Mouse (Mus musculus) liver, embryonic 11.5 days (tissue): ENCODE measurements around the gene Rarg. TPM values are rescaled to one million over a fixed set of nuclear protein-coding genes. Genes with fewer than 3 reads are reported as not detected.
"Not testable (repeated sequence)": the region's sequence is repeated elsewhere in the genome, so short reads cannot be mapped to it uniquely, and the experiment has no call there.

Experiments used
- ATAC-seq: fragments of 200-750 bp; cut with Nextera tagmentation; replicated peaks from 2 replicates; pipeline ENCODE4 v1.8.0; 2017; ENCODE audit warnings: moderate number of reproducible peaks, mild to moderate bottlenecking, moderate TSS enrichment, moderate library complexity; ENCODE audit not compliant: low FRiP score
- DNase-seq: peaks from one replicate; pipeline ENCODE4 v3.0.0-alpha.2; 2017; ENCODE audit warnings: low spot score
- H3K27ac ChIP-seq: fragments of 300-500 bp; sonication (generic); 2 replicates; pipeline ENCODE4 v1.5.1; 2014; ENCODE audit warnings: mild to moderate bottlenecking, low read depth, low read length, control low read depth
- H3K27me3 ChIP-seq: fragments of 300-500 bp; sonication (generic); replicated peaks from 2 replicates; pipeline ENCODE4 v1.6.1; 2014; ENCODE audit warnings: low read length, mixed read lengths; ENCODE audit not compliant: control insufficient read depth, insufficient read depth
- H3K36me3 ChIP-seq: fragments of 300-500 bp; sonication (generic); 2 replicates; pipeline ENCODE4 v1.6.1; 2014; ENCODE audit warnings: mild to moderate bottlenecking, low read length, moderate library complexity, mixed read lengths; ENCODE audit not compliant: control insufficient read depth, insufficient read depth
- H3K4me1 ChIP-seq: fragments of 300-500 bp; sonication (generic); replicated peaks from 2 replicates; pipeline ENCODE4 v1.6.1; 2014; ENCODE audit warnings: low read length, mixed read lengths; ENCODE audit not compliant: control insufficient read depth, insufficient read depth
- H3K4me2 ChIP-seq: fragments of 300-500 bp; sonication (generic); 2 replicates; pipeline ENCODE4 v1.6.1; 2014; ENCODE audit warnings: mild to moderate bottlenecking, control low read depth, moderate library complexity
- H3K4me3 ChIP-seq: fragments of 300-500 bp; sonication (generic); 2 replicates; pipeline ENCODE4 v1.5.1; 2014; ENCODE audit warnings: low read depth, low read length, control low read depth
- H3K9ac ChIP-seq: fragments of 300-500 bp; sonication (generic); 2 replicates; pipeline ENCODE4 v1.6.1; 2014; ENCODE audit warnings: low read depth, low read length, control low read depth
- H3K9me3 ChIP-seq: fragments of 300-500 bp; sonication (generic); 2 replicates; pipeline ENCODE4 v1.6.1; 2016; ENCODE audit warnings: low read length, inconsistent platforms, mixed read lengths; ENCODE audit not compliant: control insufficient read depth
- WGBS: fragments of 180-500 bp; shearing (Covaris S2); extraction: QIAGEN DNeasy Blood & Tissue Kit; methylation state at CpG from one replicate; pipeline ENCODE4 v1.1.7; 2014; 5-methylcytosine and 5-hydroxymethylcytosine counted together
- polyA plus RNA-seq: library from polyadenylated mRNA; unstranded; fragments of >200 nt; fragmentation: Nextera tagmentation; extraction: Ambion mirVana; gene quantifications from 2 replicates; pipeline ENCODE4 v1.2.1, GENCODE M21; 2014

Gene Rarg
- polyA plus RNA-seq, 1 experiment from 2014 or later: 11.5 TPM

GRCm38 (mm10) chr15:102235371-102236027, 21.8 kb downstream of the Rarg start:
- ATAC-seq (no peak), DNase-seq (no peak)
- WGBS: 29% methylated on average over 21 of the region's 21 CpGs
- Histone ChIP-seq H3K9ac (0 out of 2 replicates have a peak overlapping the region, but pooled peaks have one; percentile 32), H3K27ac (no peak overlapping the region), H3K4me1 (peaks cover 44% of the 10 kb centered on the region), H3K4me3 (peak overlapping the region; percentile 14; the same call in 1 of the 2 replicates), H3K9me3 (no peaks in the 10 kb centered on the region), H3K4me2 (peak overlapping the region; percentile 50), H3K27me3 (peaks cover 3% of the 10 kb centered on the region; the same call in 1 of the 2 replicates), H3K36me3 (no peaks in the 10 kb centered on the region)

GRCm38 (mm10) chr15:102233896-102234295, 23.4 kb downstream of the Rarg start:
- no peak for ATAC-seq
- Histone ChIP-seq H3K9me3 (no peaks in the 10 kb centered on the region), H3K4me2 (peak overlapping the region; percentile 17; the same call in 1 of the 2 replicates), H3K4me3 (no peak overlapping the region), H3K4me1 (peaks cover 44% of the 10 kb centered on the region), H3K27me3 (no peaks in the 10 kb centered on the region), H3K36me3 (no peaks in the 10 kb centered on the region), H3K27ac (no peak overlapping the region), H3K9ac (no peak overlapping the region)
- WGBS: 10% methylated on average over 2 of the region's 2 CpGs
- no peak for DNase-seq

GRCm38 (mm10) chr15:102232764-102233163, 24.6 kb downstream of the Rarg start:
- Histone ChIP-seq H3K9ac (no peak overlapping the region), H3K4me1 (peaks cover 44% of the 10 kb centered on the region), H3K27ac (no peak overlapping the region), H3K36me3 (no peaks in the 10 kb centered on the region), H3K27me3 (no peaks in the 10 kb centered on the region), H3K9me3 (no peaks in the 10 kb centered on the region), H3K4me2 (no peak overlapping the region), H3K4me3 (no peak overlapping the region)
- WGBS: 85% methylated on average over 7 of the region's 7 CpGs
- no peak for DNase-seq
- ATAC-seq: no peak

- Histone ChIP-seq H3K9me3 (no peaks in the 10 kb centered on the region), H3K9ac (no peak within 1 kb of the TSS), H3K27me3 (no peaks in the 10 kb centered on the region), H3K4me2 (peak within 1 kb of the TSS; percentile 46), H3K4me3 (no peak within 1 kb of the TSS), H3K27ac (no peak within 1 kb of the TSS), H3K36me3 (no peaks in the 10 kb centered on the region), H3K4me1 (peaks cover 47% of the 10 kb centered on the region)
- ATAC-seq (peak; percentile 97), DNase-seq (peak; percentile 56)
- WGBS: 27% methylated on average over 6 of the region's 6 CpGs
These were observed 25.6 kb downstream of the Rarg start, which contains the start of gene Itgb7 for GRCm38 (mm10) chr15:102231748-102232147. Itgb7 (minus strand) TSS chr15:102231944.

GRCm38 (mm10) chr15:102230408-102231321, 26.7 kb downstream of the Rarg start:
- peaks cover 41% of the 10 kb centered on the region for H3K4me1 ChIP-seq

GRCm38 (mm10) chr15:102225619-102226018, 31.7 kb downstream of the Rarg start:
- WGBS: 50% methylated on average over 6 of the region's 6 CpGs
- Histone ChIP-seq H3K4me2 (peak overlapping the region; percentile 96; the same call in 1 of the 2 replicates), H3K4me1 (peaks cover 15% of the 10 kb centered on the region), H3K27me3 (peaks cover 21% of the 10 kb centered on the region)
- ATAC-seq, H3K36me3 ChIP-seq, H3K9ac ChIP-seq, H3K9me3 ChIP-seq, H3K27ac ChIP-seq, DNase-seq, H3K4me3 ChIP-seq: not testable (repeated sequence)

More at GRCm38 (mm10) chr15:102230408-102231321, 26.7 kb downstream of the Rarg start:
- ATAC-seq: no peak
- no peak overlapping the region for H3K27ac ChIP-seq
- peak overlapping the region; percentile 46 for H3K4me2 ChIP-seq
- H3K9ac ChIP-seq: no peak overlapping the region
- no peak for DNase-seq
- no peaks in the 10 kb centered on the region for H3K27me3 ChIP-seq
- no peak overlapping the region for H3K4me3 ChIP-seq
- H3K36me3 ChIP-seq: no peaks in the 10 kb centered on the region
- no peaks in the 10 kb centered on the region for H3K9me3 ChIP-seq
- 75% methylated on average over 17 of the region's 17 CpGs for WGBS

GRCm38 (mm10) chr15:102224992-102225617, 32.2 kb downstream of the Rarg start:
- DNase-seq: no peak
- no peaks in the 10 kb centered on the region for H3K9me3 ChIP-seq
- H3K36me3 ChIP-seq: no peaks in the 10 kb centered on the region
- 9% methylated on average over 21 of the region's 21 CpGs for WGBS
- H3K9ac ChIP-seq: 0 out of 2 replicates have a peak overlapping the region, but pooled peaks have one; percentile 20
- H3K4me1 ChIP-seq: peaks cover 14% of the 10 kb centered on the region
- H3K27ac ChIP-seq: peak overlapping the region; percentile 32; the same call in 1 of the 2 replicates
- peaks cover 21% of the 10 kb centered on the region for H3K27me3 ChIP-seq
- peak overlapping the region; percentile 47 for H3K4me3 ChIP-seq
- peak overlapping the region; percentile 96 for H3K4me2 ChIP-seq
- ATAC-seq: peak; percentile 88
